In genomic region chr4:82494829-82495228, GRCm38 (mm10) we compare ENCODE assay signal across 12 mouse cellular contexts.
DNase-seq lines count a peak whose midpoint lies in the region; ATAC-seq and TF ChIP-seq lines count a peak whose summit lies in the region.
"Had no signal": no experiment of that assay in that cellular context is flagged by ENCODE, and none has a peak within 500 bp of the region (broad histone marks: within the 10 kb centered on the region; RNA-seq: fewer than 3 reads in every experiment).

No protein-coding gene starts in this region.

- no peak overlapping the region for H3K27ac ChIP-seq in lung, embryonic 15.5 days
- peak overlapping the region; percentile 98 for H3K27ac ChIP-seq in layer of hippocampus, adult 2 months
- peak overlapping the region; percentile 76 for H3K27ac ChIP-seq in neural tube, embryonic 15.5 days (replicated peaks)
- H3K27ac ChIP-seq in kidney, embryonic 14.5 days (ENCODE audit: low read depth, low read length), result no peak overlapping the region
- H3K27ac ChIP-seq: heart, adult 2 months; liver, embryonic 15.5 days had no signal

- peak overlapping the region; percentile 8; the same call in 1 of the 2 replicates for H3K4me2 ChIP-seq in lung, embryonic 15.5 days
- H3K4me2 ChIP-seq in neural tube, embryonic 15.5 days, result peak overlapping the region; percentile 93
- no peak overlapping the region for H3K4me2 ChIP-seq in kidney, embryonic 14.5 days (replicated peaks; ENCODE audit: low read depth, low read length)
- H3K4me2 ChIP-seq: liver, embryonic 15.5 days had no signal

- 79% methylated on average over 10 of the region's 10 CpGs for WGBS in lung, embryonic 15.5 days
- 50% methylated on average over 10 of the region's 10 CpGs for WGBS in neural tube, embryonic 15.5 days
- WGBS in kidney, embryonic 14.5 days, result 93% methylated on average over 10 of the region's 10 CpGs

- no peak for TF ChIP-seq CTCF in layer of hippocampus, adult 2 months (conservative IDR thresholded peaks at IDR 0.05)

- peaks cover 21% of the 10 kb centered on the region for H3K36me3 ChIP-seq in lung, embryonic 15.5 days
- H3K36me3 ChIP-seq in neural tube, embryonic 15.5 days, result no peaks in the 10 kb centered on the region
- peaks cover 12% of the 10 kb centered on the region for H3K36me3 ChIP-seq in kidney, embryonic 14.5 days (ENCODE audit: control insufficient read depth, insufficient read depth, low read length)

- no peak overlapping the region for H3K4me3 ChIP-seq in lung, embryonic 15.5 days
- peak overlapping the region; percentile 55 for H3K4me3 ChIP-seq in layer of hippocampus, adult 2 months
- peak overlapping the region; percentile 4; the same call in 1 of the 2 replicates for H3K4me3 ChIP-seq in neural tube, embryonic 15.5 days (replicated peaks)
- no peak overlapping the region for H3K4me3 ChIP-seq in kidney, embryonic 14.5 days (ENCODE audit: low read length)
- H3K4me3 ChIP-seq: heart, adult 2 months; liver, embryonic 15.5 days; myocyte had no signal

- no peak for ATAC-seq in lung, embryonic 15.5 days (ENCODE audit: borderline replicate concordance, extremely low read depth, low FRiP score, low TSS enrichment)
- peak; percentile 71 for ATAC-seq in neural tube, embryonic 15.5 days (ENCODE audit: low FRiP score)
- no peak for ATAC-seq in kidney, embryonic 14.5 days (ENCODE audit: low FRiP score, low TSS enrichment)

- H3K9me3 ChIP-seq in lung, embryonic 15.5 days, result no peaks in the 10 kb centered on the region
- no peaks in the 10 kb centered on the region for H3K9me3 ChIP-seq in neural tube, embryonic 15.5 days (replicated peaks)
- H3K9me3 ChIP-seq in kidney, embryonic 14.5 days (ENCODE audit: control insufficient read depth, low read length), result no peaks in the 10 kb centered on the region
- H3K9me3 ChIP-seq: liver, embryonic 15.5 days had no signal

- H3K4me1 ChIP-seq in lung, embryonic 15.5 days, result peaks cover 81% of the 10 kb centered on the region
- H3K4me1 ChIP-seq in neural tube, embryonic 15.5 days, result peaks cover 33% of the 10 kb centered on the region
- H3K4me1 ChIP-seq in kidney, embryonic 14.5 days (ENCODE audit: control insufficient read depth, insufficient read depth, low read length), result peaks cover 4% of the 10 kb centered on the region; the same call in 1 of the 2 replicates

- no peak overlapping the region for H3K9ac ChIP-seq in lung, embryonic 15.5 days
- H3K9ac ChIP-seq in neural tube, embryonic 15.5 days (replicated peaks), result no peak overlapping the region
- H3K9ac ChIP-seq in kidney, embryonic 14.5 days (ENCODE audit: low read depth, low read length), result no peak overlapping the region
- H3K9ac ChIP-seq: liver, embryonic 15.5 days had no signal

- H3K27me3 ChIP-seq in lung, embryonic 15.5 days, result no peaks in the 10 kb centered on the region
- no peaks in the 10 kb centered on the region for H3K27me3 ChIP-seq in neural tube, embryonic 15.5 days (replicated peaks)
- H3K27me3 ChIP-seq in kidney, embryonic 14.5 days (ENCODE audit: control insufficient read depth, insufficient read depth, low read length), result peaks cover 13% of the 10 kb centered on the region; the same call in 1 of the 2 replicates
- H3K27me3 ChIP-seq: liver, embryonic 15.5 days had no signal

- DNase-seq in lung, postnatal 36 days, result no peak
- DNase-seq in cerebellum, postnatal 36 days, result peak; percentile 45 to 48
- peak; percentile 80 to 92 for DNase-seq in layer of hippocampus, adult 2 months (ENCODE audit: low spot score in 2 of 2)
- DNase-seq in adrenal gland, adult 2 months, result no peak
- DNase-seq in spleen, postnatal 10 days (ENCODE audit: low spot score in 2 of 2), result no peak
- DNase-seq: heart, adult 2 months; kidney, adult 2 months had no signal

Comparison
In these comparisons a context has a peak if more than half of its experiments do, and no peak if none do; other contexts are left out.
1. H3K27ac ChIP-seq: peak in layer of hippocampus, adult 2 months (single experiment) and neural tube, embryonic 15.5 days (single experiment); none in lung, embryonic 15.5 days (single experiment) and kidney, embryonic 14.5 days (single experiment).
2. H3K4me3 ChIP-seq: peak in layer of hippocampus, adult 2 months (single experiment) and neural tube, embryonic 15.5 days (single experiment); none in lung, embryonic 15.5 days (single experiment) and kidney, embryonic 14.5 days (single experiment).
3. DNase-seq: peak in cerebellum, postnatal 36 days (2 of 2) and layer of hippocampus, adult 2 months (2 of 2); none in lung, postnatal 36 days (single experiment), adrenal gland, adult 2 months (single experiment) and spleen, postnatal 10 days (0 of 2).